Comparison of ENCODE assay signal across 8 mouse cellular contexts in genomic region chr17:87745926-87746888, GRCm38 (mm10). TPM values are rescaled to one million over a fixed set of nuclear protein-coding genes. Genes with fewer than 3 reads are reported as not detected.
DNase-seq lines count a peak whose midpoint lies in the region; ATAC-seq and TF ChIP-seq lines count a peak whose summit lies in the region.

No protein-coding gene starts in this region.

- 44% methylated on average over 101 of the region's 101 CpGs for whole genome bisulfite sequencing in spleen, adult 2 months
- WGBS in heart, embryonic 13.5 days = 2% methylated on average over 101 of the region's 101 CpGs
- WGBS in liver, embryonic 14.5 days (ENCODE audit: insufficient replicate concordance) = 2% methylated on average over 101 of the region's 101 CpGs

- H3K4me1 ChIP-seq in spleen, adult 2 months (ENCODE audit: control insufficient read depth, insufficient read depth, insufficient read length) = peaks cover 4% of the 10 kb centered on the region; the same call in 1 of the 2 replicates
- peaks cover 18% of the 10 kb centered on the region for H3K4me1 ChIP-seq in heart, embryonic 13.5 days
- H3K4me1 ChIP-seq in liver, embryonic 14.5 days (replicated peaks; ENCODE audit: control insufficient read depth in 2 of 2, insufficient read depth in 2 of 2, low read length in 1 of 2) = peaks cover 0 to 2% of the 10 kb centered on the region in 2 experiments; a peak in 1 of 4 replicates

- no peaks in the 10 kb centered on the region; the same call in 1 of the 2 replicates for H3K9me3 ChIP-seq in heart, embryonic 13.5 days
- H3K9me3 ChIP-seq in liver, embryonic 14.5 days (ENCODE audit: control insufficient read depth, low read length) = no peaks in the 10 kb centered on the region

- H3K4me2 ChIP-seq in heart, embryonic 13.5 days = peak overlapping the region; percentile 99
- peak overlapping the region; percentile 54 for H3K4me2 ChIP-seq in liver, embryonic 14.5 days (ENCODE audit: low read depth)

- no peak overlapping the region for H3K27ac ChIP-seq in spleen, adult 2 months (ENCODE audit: insufficient read depth, low read length)
- no peak overlapping the region for H3K27ac ChIP-seq in heart, embryonic 13.5 days (replicated peaks)
- no peak overlapping the region for H3K27ac ChIP-seq in liver, embryonic 14.5 days

- peak; percentile 19 to 21 for DNase-seq in spleen, adult 2 months (ENCODE audit: low read depth in 1 of 2, low spot score in 2 of 2)
- no peak for DNase-seq in spleen, adult 12 weeks (ENCODE audit: low spot score)
- peak; percentile 65 for DNase-seq in embryo, embryonic 10 days (ENCODE audit: low spot score)
- peak; percentile 36 for DNase-seq in kidney, postnatal 10 days
- DNase-seq in liver, embryonic 14.5 days (ENCODE audit: low read depth in 3 of 3, low spot score in 3 of 3) = peak in 1 of 3 experiments; percentile 1
- peak; percentile 67 for DNase-seq in neural tube, embryonic 10.5 days (ENCODE audit: extremely low spot score, low spot score)
- DNase-seq in thymus, postnatal 10 days (ENCODE audit: low spot score in 2 of 2) = peak; percentile 23 to 56

- peak overlapping the region; percentile 43 for H3K4me3 ChIP-seq in spleen, adult 2 months (ENCODE audit: extremely low read depth, insufficient read depth, insufficient read length)
- H3K4me3 ChIP-seq in heart, embryonic 13.5 days = peak overlapping the region; percentile 72
- peak overlapping the region; percentile 40 to 43 for H3K4me3 ChIP-seq in liver, embryonic 14.5 days (ENCODE audit: insufficient read depth in 1 of 2, low read depth in 2 of 2, low read length in 2 of 2)

- peak overlapping the region; percentile 75 for H3K9ac ChIP-seq in heart, embryonic 13.5 days
- no peak overlapping the region for H3K9ac ChIP-seq in liver, embryonic 14.5 days (replicated peaks)

- peaks cover 4% of the 10 kb centered on the region for H3K27me3 ChIP-seq in spleen, adult 2 months (ENCODE audit: control insufficient read depth, insufficient read depth, low read length)
- peaks cover 74% of the 10 kb centered on the region for H3K27me3 ChIP-seq in heart, embryonic 13.5 days (replicated peaks)
- H3K27me3 ChIP-seq in liver, embryonic 14.5 days (ENCODE audit: control insufficient read depth, insufficient read depth, low read length) = peaks cover 29% of the 10 kb centered on the region

- ATAC-seq in heart, embryonic 13.5 days (ENCODE audit: extremely low read depth, insufficient number of reproducible peaks, low FRiP score, low TSS enrichment) = no peak
- no peak for ATAC-seq in liver, embryonic 14.5 days (ENCODE audit: insufficient read depth)

- no peak for TF ChIP-seq POLR2A in spleen, adult 2 months (IDR thresholded peaks at IDR 0.05; ENCODE audit: low read depth, low read length)

- no peaks in the 10 kb centered on the region for H3K36me3 ChIP-seq in spleen, adult 2 months (ENCODE audit: control insufficient read depth, insufficient read depth, low read length)
- H3K36me3 ChIP-seq in heart, embryonic 13.5 days = no peaks in the 10 kb centered on the region
- H3K36me3 ChIP-seq in liver, embryonic 14.5 days (replicated peaks; ENCODE audit: control insufficient read depth, insufficient read depth, low read depth) = no peaks in the 10 kb centered on the region

- no peak for TF ChIP-seq EP300 in liver, embryonic 14.5 days (IDR thresholded peaks at IDR 0.05; ENCODE audit: low read depth)

- no peak for TF ChIP-seq CTCF in spleen, adult 2 months (IDR thresholded peaks at IDR 0.05; ENCODE audit: extremely low read depth, insufficient read depth, insufficient read length, insufficient replicate concordance)
- TF ChIP-seq CTCF in liver, embryonic 14.5 days (IDR thresholded peaks at IDR 0.05; ENCODE audit: low read depth) = 0 out of 2 replicates have a peak, but pooled peaks have one; percentile 15

RNA-seq across cellular contexts. Expression of gene Kcnk12, which starts 51.6 kb away (rescaled TPM):
- 1.1 and 1.5 TPM in 2 replicates for polyA plus RNA-seq in spleen, adult 2 months (2012; rRNA removed)
- polyA plus RNA-seq in heart, embryonic 13.5 days (2015; fragmentation: Nextera tagmentation; extraction: Ambion mirVana) = not detected in 2 replicates
- 0.57 and 0.94 TPM in 2 replicates for polyA plus RNA-seq in liver, embryonic 14.5 days (2012; rRNA removed)
- 0.13 and 0.61 TPM in 2 replicates for polyA plus RNA-seq in liver, embryonic 14.5 days (2014; fragmentation: Nextera tagmentation; extraction: Ambion mirVana)
